Mouse (Mus musculus) embryonic facial prominence, embryonic 12.5 days (tissue): ENCODE measurements around the gene Ahnak. TPM values are rescaled to one million over a fixed set of nuclear protein-coding genes. Genes with fewer than 3 reads are reported as not detected.

Source experiments
- ATAC-seq: fragments of 200-750 bp; cut with Nextera tagmentation; 2 replicates; pipeline ENCODE4 v1.8.0; 2017; ENCODE audit not compliant: insufficient number of reproducible peaks, insufficient read depth, low FRiP score, low TSS enrichment
- H3K27ac ChIP-seq: fragments of 300-500 bp; sonication (generic); 2 replicates; pipeline ENCODE4 v1.5.1; 2016; ENCODE audit warnings: mild to moderate bottlenecking
- H3K27me3 ChIP-seq: fragments of 300-500 bp; sonication (generic); 2 replicates; pipeline ENCODE4 v1.6.1; 2016; ENCODE audit warnings: mild to moderate bottlenecking, moderate library complexity
- H3K36me3 ChIP-seq: fragments of 300-500 bp; sonication (generic); 2 replicates; pipeline ENCODE4 v1.6.1; 2016; ENCODE audit warnings: mild to moderate bottlenecking
- H3K4me1 ChIP-seq: fragments of 300-500 bp; sonication (generic); 2 replicates; pipeline ENCODE4 v1.6.1; 2016
- H3K4me2 ChIP-seq: fragments of 300-500 bp; sonication (generic); replicated peaks from 2 replicates; pipeline ENCODE4 v1.6.1; 2016; ENCODE audit warnings: mild to moderate bottlenecking, moderate library complexity
- H3K4me3 ChIP-seq: fragments of 300-500 bp; sonication (generic); 2 replicates; pipeline ENCODE4 v1.5.1; 2016; ENCODE audit warnings: mild to moderate bottlenecking
- H3K9ac ChIP-seq: fragments of 300-500 bp; sonication (generic); 2 replicates; pipeline ENCODE4 v1.6.1; 2016; ENCODE audit warnings: mild to moderate bottlenecking, moderate library complexity
- H3K9me3 ChIP-seq: fragments of 300-500 bp; sonication (generic); 2 replicates; pipeline ENCODE4 v1.6.1; 2016; ENCODE audit warnings: mild to moderate bottlenecking, moderate library complexity
- WGBS: fragments of 180-500 bp; shearing (Covaris S2); methylation state at CpG from one replicate; pipeline ENCODE4 v1.1.7; 2016; 5-methylcytosine and 5-hydroxymethylcytosine counted together
- polyA plus RNA-seq: library from polyadenylated mRNA; unstranded; fragments of >200 nt; fragmentation: Nextera tagmentation; extraction: Ambion mirVana; gene quantifications from 2 replicates; pipeline ENCODE4 v1.2.1, GENCODE M21; 2016

Ahnak gene
- polyA plus RNA-seq, 1 experiment from 2014 or later: 27.7 TPM

DNA sequence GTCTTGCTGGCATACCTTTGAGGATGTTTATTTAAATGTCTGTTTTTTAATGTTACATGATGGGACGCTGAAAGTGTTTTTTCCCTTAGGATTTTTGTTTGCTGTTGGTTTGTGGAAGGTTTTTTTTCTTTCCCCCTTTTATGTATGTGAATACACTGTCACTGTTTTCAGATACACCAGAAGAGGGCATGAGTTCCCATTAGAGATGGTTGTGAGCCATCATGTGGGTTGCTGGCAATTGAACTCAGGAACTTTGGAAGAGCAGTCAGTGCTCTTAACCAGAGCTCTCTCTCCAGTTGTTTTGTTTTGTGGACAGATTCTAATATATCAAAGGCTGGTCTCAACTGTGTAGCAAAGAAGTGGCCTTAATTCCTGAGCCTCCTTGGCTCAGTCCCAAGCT is 14.4 kb upstream of the Ahnak start:
- no peak overlapping the region for H3K4me3 ChIP-seq
- 86% methylated on average over 1 of the region's 1 CpGs for WGBS
- peaks cover 92% of the 10 kb centered on the region for H3K36me3 ChIP-seq
- ATAC-seq: no peak
- no peak overlapping the region for H3K4me2 ChIP-seq
- no peak overlapping the region for H3K9ac ChIP-seq
- H3K4me1 ChIP-seq: peaks cover 5% of the 10 kb centered on the region; the same call in 1 of the 2 replicates
- no peaks in the 10 kb centered on the region for H3K27me3 ChIP-seq
- no peak overlapping the region for H3K27ac ChIP-seq
- H3K9me3 ChIP-seq: no peaks in the 10 kb centered on the region

DNA sequence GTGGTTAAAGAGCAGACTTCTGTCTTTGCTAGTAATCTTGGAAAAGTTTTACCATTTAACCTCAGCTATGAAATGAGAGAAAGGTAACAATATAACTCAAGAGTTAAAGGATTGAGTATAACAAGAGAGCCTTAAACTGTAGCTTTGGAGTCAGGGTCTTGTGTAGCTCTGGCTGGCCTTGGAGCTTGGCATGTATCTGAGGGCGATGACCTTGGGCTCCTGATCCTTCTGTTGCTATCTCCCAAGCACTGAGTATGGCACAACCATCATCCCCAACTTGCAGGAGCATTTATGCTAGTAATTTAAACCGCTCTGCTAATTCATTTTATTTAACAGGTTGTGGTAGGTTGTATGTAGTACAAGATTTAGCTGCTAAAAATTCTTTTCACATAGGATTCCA is 13.6 kb upstream of the Ahnak start:
- Histone ChIP-seq H3K4me1 (peaks cover 5% of the 10 kb centered on the region; the same call in 1 of the 2 replicates), H3K9ac (no peak overlapping the region), H3K4me2 (no peak overlapping the region), H3K4me3 (no peak overlapping the region), H3K9me3 (no peaks in the 10 kb centered on the region), H3K27me3 (no peaks in the 10 kb centered on the region), H3K36me3 (peaks cover 91% of the 10 kb centered on the region), H3K27ac (no peak overlapping the region)
- no peak for ATAC-seq
- 96% methylated on average over 2 of the region's 2 CpGs for WGBS

DNA sequence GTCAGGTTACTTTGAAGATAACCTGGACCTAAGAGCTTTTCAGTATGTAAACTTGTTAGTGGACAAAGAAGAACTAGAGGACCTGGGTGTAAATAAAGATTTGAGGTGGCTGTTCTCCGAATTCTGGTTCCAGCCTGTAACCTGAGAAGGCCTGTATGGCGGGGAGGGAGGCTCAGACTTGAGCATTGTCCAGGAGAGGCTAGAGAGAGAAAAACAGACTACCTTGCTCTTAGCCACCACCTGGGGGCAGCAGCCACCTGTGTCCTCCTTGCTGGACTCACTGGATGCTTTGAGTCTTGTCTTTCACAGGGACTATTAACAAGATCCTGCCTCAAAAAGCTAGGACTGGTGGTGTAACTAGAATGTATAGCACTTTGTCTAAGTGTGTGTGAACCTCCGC is 12.5 kb upstream of the Ahnak start:
- 38% methylated on average over 3 of the region's 3 CpGs for WGBS
- H3K4me1 ChIP-seq: peaks cover 5% of the 10 kb centered on the region; the same call in 1 of the 2 replicates

DNA sequence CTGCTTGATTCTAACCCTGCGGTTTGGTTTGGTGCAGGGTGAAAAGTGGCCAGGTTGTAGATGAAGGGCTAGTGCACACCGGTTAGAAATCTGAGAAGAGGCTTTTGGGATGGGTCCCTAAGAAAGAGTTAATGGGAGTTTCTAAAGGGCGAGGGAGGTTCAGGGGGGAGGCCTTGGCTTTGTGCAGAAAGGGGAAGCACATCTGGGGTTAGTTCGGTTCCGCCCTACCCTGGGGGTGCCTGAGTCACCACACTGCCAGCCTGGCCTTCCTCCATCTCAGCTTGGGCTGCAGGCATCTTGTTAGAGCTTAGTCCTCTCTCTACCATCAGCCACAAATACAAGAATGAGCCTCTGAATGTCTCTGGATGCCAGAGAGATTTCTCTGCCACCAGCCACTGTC is 8.3 kb upstream of the Ahnak start:
- H3K4me3 ChIP-seq: no peak overlapping the region
- no peaks in the 10 kb centered on the region for H3K27me3 ChIP-seq
- peaks cover 34% of the 10 kb centered on the region for H3K4me1 ChIP-seq
- no peak for ATAC-seq
- H3K36me3 ChIP-seq: peaks cover 44% of the 10 kb centered on the region
- 0 out of 2 replicates have a peak overlapping the region, but pooled peaks have one; percentile 41 for H3K27ac ChIP-seq
- 40% methylated on average over 5 of the region's 5 CpGs for WGBS
- no peak overlapping the region for H3K4me2 ChIP-seq
- no peak overlapping the region for H3K9ac ChIP-seq
- no peaks in the 10 kb centered on the region for H3K9me3 ChIP-seq

More for the DNA sequence above, 12.5 kb upstream of the Ahnak start:
- peak; percentile 80; the same call in 1 of the 2 replicates for ATAC-seq
- Histone ChIP-seq H3K27me3 (no peaks in the 10 kb centered on the region), H3K27ac (peak overlapping the region; percentile 46; the same call in 1 of the 2 replicates), H3K36me3 (peaks cover 86% of the 10 kb centered on the region), H3K4me2 (no peak overlapping the region), H3K9ac (no peak overlapping the region), H3K4me3 (no peak overlapping the region), H3K9me3 (no peaks in the 10 kb centered on the region)

DNA sequence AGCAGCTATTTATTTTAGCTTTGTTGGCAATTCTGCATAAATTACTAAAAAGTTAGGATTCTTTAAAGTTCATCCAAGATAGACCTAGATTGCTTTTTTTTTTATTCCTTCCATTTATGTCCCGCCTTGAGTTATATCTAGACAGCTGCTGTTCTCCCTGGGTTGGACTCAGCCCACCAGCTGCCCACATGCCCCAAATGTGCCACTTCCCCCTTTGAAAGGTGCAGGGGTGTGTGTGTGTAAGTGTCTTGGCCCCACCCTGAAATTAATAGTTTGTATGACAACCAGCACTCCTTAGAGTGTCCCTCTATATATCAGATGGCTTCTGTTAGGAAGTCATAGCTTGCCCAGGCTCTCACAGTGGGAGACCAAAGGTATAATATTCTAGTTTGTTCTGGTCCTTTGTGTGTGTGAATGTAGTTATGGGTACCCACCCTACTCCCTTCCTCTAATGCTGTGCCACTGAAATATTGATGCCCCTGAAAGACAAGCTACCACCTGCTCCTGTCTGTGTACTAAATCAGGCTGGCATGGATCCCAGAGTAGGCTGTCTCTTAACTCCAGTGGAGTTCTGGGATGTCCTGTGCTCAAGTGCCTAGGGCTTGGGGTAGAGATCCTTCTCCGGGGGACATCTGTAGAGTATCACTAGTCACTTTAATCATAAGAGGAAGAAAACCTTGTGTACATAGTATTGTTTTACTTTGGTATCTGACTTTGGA is 7.5 kb upstream of the Ahnak start:
- H3K4me3 ChIP-seq: no peak overlapping the region
- H3K36me3 ChIP-seq: peaks cover 42% of the 10 kb centered on the region
- H3K9me3 ChIP-seq: no peaks in the 10 kb centered on the region
- no peak for ATAC-seq
- H3K27me3 ChIP-seq: no peaks in the 10 kb centered on the region
- no peak overlapping the region for H3K9ac ChIP-seq
- H3K27ac ChIP-seq: no peak overlapping the region
- H3K4me2 ChIP-seq: no peak overlapping the region
- 69% methylated on average over 2 of the region's 2 CpGs for WGBS
- peaks cover 29% of the 10 kb centered on the region for H3K4me1 ChIP-seq

DNA sequence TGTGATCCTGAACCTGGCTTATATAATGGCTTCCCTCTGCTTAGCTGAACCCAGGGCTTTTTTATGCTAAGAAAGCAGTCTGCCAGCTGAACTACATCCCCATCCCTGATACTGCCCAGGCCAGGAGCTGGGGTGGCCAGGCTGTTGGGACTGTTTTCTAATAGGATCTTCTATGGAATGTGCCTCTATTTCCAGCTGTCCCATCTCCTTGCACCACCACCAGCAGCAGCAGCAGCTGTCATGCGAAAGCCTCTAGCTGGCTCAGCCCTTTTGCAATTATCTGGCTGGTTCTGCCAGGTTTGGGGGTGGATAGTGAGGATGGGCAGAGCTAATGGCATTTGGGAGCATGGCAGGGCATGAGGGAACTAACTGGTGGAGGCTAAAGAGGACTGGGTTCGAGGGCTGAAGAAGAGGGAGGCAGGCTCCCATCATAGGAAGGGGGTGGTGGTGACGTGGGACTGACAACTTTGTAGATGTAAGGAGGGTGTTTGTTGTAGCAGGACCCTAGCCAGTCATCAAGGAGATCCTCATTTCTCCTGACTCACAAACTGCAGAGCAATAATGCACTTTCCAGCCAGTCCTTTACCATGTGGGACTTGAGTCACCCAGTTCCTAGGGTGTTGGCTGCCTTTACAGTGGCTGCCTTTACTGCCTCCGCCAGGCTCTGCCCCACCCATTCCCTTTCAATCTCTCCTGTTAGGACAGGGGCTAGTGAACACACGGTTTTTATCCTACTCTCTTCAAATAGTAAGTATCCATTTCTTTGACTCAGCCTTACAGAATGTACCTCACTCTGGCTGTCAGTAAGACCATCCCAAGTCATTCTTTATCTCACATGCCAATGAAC is 6.6 kb upstream of the Ahnak start:
- Histone ChIP-seq H3K4me2 (no peak overlapping the region), H3K4me1 (peaks cover 29% of the 10 kb centered on the region), H3K9me3 (no peaks in the 10 kb centered on the region), H3K36me3 (peaks cover 32% of the 10 kb centered on the region), H3K27me3 (no peaks in the 10 kb centered on the region), H3K27ac (peak overlapping the region; percentile 32; the same call in 1 of the 2 replicates), H3K9ac (no peak overlapping the region), H3K4me3 (no peak overlapping the region)
- 57% methylated on average over 5 of the region's 5 CpGs for WGBS
- no peak for ATAC-seq

DNA sequence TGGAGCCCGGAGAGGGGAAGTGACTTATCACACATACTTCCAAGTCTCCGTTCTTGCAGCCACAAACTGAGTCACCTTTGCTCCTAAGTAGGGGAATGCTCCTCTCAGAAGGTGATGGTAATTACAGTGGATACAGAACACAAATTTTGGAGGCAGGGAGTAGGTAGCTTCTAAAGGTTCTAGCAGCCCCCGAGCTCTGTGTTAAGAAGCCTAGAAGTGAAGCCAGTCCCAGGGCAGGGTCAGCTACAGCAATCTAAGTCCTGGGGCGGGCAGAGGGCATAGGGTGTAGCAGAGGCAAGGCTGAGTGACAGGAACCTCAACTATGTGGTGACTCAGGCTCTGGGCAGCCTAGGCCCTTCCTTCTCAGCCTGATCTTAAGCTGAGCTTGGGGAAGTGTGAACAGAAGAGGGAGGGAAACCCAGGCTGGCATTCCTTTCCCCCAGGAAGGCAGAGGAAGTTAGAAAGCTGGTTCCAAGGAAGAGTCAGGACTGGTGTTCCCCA is 5.9 kb upstream of the Ahnak start:
- Histone ChIP-seq H3K9ac (no peak overlapping the region), H3K36me3 (peaks cover 26% of the 10 kb centered on the region), H3K9me3 (no peaks in the 10 kb centered on the region), H3K4me3 (no peak overlapping the region), H3K27me3 (no peaks in the 10 kb centered on the region), H3K4me2 (no peak overlapping the region), H3K4me1 (peaks cover 36% of the 10 kb centered on the region), H3K27ac (peak overlapping the region; percentile 32; the same call in 1 of the 2 replicates)
- WGBS: 55% methylated on average over 4 of the region's 4 CpGs
- no peak for ATAC-seq

DNA sequence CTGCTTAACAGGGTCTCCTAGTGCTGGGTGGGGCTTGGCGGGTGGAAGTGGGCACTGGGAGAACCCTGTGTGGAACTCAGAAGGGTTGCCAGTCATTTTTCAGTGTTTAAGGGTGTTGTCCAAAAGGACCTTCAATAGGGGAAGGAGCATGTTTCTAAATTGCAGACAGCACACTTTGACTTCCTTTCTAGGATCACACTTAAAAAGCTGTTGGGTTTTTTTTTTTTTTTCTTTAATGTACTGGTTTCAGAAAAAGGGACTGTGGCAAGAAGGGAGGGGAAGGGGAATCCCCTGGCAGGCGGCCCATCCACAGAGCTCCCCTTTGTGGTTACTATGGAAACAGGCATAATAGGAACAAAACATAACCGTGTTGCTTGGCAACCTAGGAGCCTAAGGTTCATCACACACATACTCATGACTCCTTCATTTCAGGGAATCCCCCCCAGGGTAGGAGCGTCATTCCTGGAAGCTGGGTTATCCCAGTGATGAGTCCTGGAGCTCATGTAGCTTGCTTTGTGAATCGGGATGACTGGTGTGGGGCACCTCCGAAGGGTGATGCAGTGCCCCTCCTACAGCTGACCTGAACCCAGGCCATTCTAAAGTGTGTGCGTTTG is 4.7 kb upstream of the Ahnak start:
- H3K4me3 ChIP-seq: no peak overlapping the region
- WGBS: 14% methylated on average over 7 of the region's 7 CpGs
- H3K27ac ChIP-seq: peak overlapping the region; percentile 80
- H3K9ac ChIP-seq: no peak overlapping the region
- 0 out of 2 replicates have a peak, but pooled peaks have one; percentile 2 for ATAC-seq
- H3K4me1 ChIP-seq: peaks cover 42% of the 10 kb centered on the region
- H3K27me3 ChIP-seq: no peaks in the 10 kb centered on the region
- peak overlapping the region; percentile 22; the same call in 1 of the 2 replicates for H3K4me2 ChIP-seq
- peaks cover 14% of the 10 kb centered on the region for H3K36me3 ChIP-seq
- H3K9me3 ChIP-seq: no peaks in the 10 kb centered on the region

DNA sequence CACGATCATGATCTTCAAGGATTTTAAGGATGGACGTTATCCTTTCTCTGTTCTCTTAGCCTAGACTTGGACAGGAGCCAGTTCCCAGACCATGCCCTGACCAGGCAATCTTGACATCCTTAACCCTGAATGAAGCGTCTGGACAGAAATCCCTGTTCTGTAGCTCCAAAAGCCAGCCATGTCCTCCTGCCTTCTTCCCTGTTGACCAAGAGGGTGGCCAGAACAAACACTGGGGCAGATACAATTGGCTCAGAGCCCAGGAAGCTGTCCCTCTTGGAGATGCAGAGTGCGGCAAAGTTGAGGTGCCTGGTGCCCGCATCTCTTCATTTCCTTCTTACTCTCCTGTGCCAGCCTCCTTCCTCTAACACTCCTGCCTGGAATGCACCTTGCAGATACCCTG is 3.2 kb upstream of the Ahnak start:
- no peak overlapping the region for H3K4me3 ChIP-seq
- H3K4me2 ChIP-seq: no peak overlapping the region
- peaks cover under 1% of the 10 kb centered on the region for H3K36me3 ChIP-seq
- H3K9ac ChIP-seq: no peak overlapping the region
- H3K27me3 ChIP-seq: no peaks in the 10 kb centered on the region
- 79% methylated on average over 5 of the region's 5 CpGs for WGBS
- ATAC-seq: no peak
- no peak overlapping the region for H3K27ac ChIP-seq
- peaks cover 46% of the 10 kb centered on the region for H3K4me1 ChIP-seq
- no peaks in the 10 kb centered on the region for H3K9me3 ChIP-seq

DNA sequence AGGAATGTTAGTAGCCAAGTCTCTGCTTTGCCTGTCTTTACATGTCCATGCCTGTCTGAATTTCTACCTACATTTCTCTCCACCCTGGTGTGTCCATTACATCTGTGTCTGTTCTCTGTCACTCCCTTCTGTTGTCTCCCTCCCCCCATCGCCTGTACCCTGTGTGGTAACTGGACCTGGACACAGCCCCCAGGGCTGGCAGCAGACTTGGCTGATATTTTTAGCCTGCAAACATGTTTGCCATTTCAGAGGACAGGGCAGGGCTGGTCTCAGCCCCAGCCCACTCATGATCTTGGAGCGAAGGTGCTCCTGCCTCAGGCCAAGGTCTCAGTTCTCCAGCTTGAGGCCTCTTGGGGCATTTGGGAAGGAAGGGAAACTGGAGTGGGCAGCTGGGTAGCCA is 1.3 kb upstream of the Ahnak start:
- Histone ChIP-seq H3K27me3 (no peaks in the 10 kb centered on the region), H3K9ac (no peak overlapping the region)
- ATAC-seq: no peak

DNA sequence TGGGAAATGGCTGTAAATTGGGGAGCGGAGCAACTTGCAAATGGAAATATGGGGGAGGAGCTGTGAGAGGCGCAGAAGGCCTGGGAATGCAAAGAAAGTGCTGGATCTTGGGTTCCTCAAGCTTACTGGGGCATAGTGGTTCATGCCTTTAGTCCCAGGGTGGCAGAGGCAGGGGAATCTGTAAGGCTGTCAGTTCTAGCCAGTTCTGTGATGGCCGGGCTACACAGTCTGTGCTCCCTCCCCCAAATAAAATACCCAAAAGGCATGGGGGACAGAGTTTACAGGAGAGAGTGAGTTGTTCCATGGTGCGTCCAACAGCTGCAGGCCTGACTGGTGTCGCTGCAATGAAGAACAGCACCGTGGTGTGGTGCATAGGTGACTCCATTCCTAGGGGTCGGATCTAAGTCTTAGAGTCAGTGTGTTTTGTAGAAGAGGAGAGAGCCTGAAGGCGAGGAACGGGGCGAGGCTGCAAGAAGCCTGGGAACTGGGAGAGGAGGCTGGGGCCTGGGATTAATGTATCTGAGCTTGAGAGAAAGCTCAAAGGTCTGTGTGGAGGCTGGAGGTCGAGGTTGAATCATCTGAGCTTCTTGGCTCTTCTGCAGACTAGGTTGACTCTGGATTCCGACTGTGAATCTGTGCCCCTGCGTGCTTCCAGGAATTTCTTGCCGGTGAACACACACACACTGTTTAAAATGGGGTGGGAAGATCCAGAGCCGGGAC is 578 bp upstream of the Ahnak start:
- Histone ChIP-seq H3K27ac (peak overlapping the region; percentile 97), H3K9ac (peak overlapping the region; percentile 88), H3K4me1 (peaks cover 61% of the 10 kb centered on the region), H3K36me3 (no peaks in the 10 kb centered on the region), H3K4me2 (peak overlapping the region; percentile 68), H3K9me3 (no peaks in the 10 kb centered on the region), H3K27me3 (no peaks in the 10 kb centered on the region), H3K4me3 (peak overlapping the region; percentile 69)
- WGBS: 12% methylated on average over 15 of the region's 15 CpGs
- ATAC-seq: no peak

More for the DNA sequence above, 1.3 kb upstream of the Ahnak start:
- no peaks in the 10 kb centered on the region for H3K36me3 ChIP-seq
- no peak overlapping the region for H3K4me2 ChIP-seq
- H3K27ac ChIP-seq: peak overlapping the region; percentile 97; the same call in 1 of the 2 replicates
- peaks cover 61% of the 10 kb centered on the region for H3K4me1 ChIP-seq
- no peak overlapping the region for H3K4me3 ChIP-seq
- no peaks in the 10 kb centered on the region for H3K9me3 ChIP-seq
- WGBS: 34% methylated on average over 2 of the region's 2 CpGs
